Mouse (Mus musculus) erythroid progenitor cell, adult 5-6 weeks (primary cell): ENCODE data around the gene Depp1. TPM values are rescaled to one million over a fixed set of nuclear protein-coding genes. Genes with fewer than 3 reads are reported as not detected.
"Not testable (repeated sequence)": the region's sequence is repeated elsewhere in the genome, so short reads cannot be mapped to it uniquely, and the experiment has no call there.

Experiments
- ATAC-seq: replicated peaks from 2 replicates; pipeline ENCODE4 v1.8.0; 2016; ENCODE audit warnings: moderate number of reproducible peaks, mild to moderate bottlenecking, moderate TSS enrichment, inconsistent platforms; ENCODE audit not compliant: poor library complexity, low FRiP score, severe bottlenecking
- total RNA-seq, 2 experiments: library from RNA; stranded (forward) in 1 of 2; stranded (reverse) in 1 of 2; fragments of 150-400 nt in 1 of 2; fragments of 186-747, 209-891 nt in 1 of 2; gene quantifications; 2 replicates each; pipeline versions ENCODE4 v1.2.3 to v1.2.4; 2015 to 2017; ENCODE audit warnings: low replicate concordance in 2 of 2

The Depp1 gene
- total RNA-seq (2015; ENCODE audit: low replicate concordance) (not detected in 2 replicates), total RNA-seq (2017; ENCODE audit: low replicate concordance) (2.8 TPM in 1 of 2 replicates, not detected in the other)

GRCm38 (mm10) chr6:116650406-116650805 lies at the start of gene Depp1:
Gene Depp1 (plus strand): TSS chr6:116650609.
- ATAC-seq: no peak

GRCm38 (mm10) chr6:116600969-116601368 lies 49.4 kb upstream of the Depp1 start:
- ATAC-seq: not testable (repeated sequence)

- ATAC-seq: no peak
Observed at GRCm38 (mm10) chr6:116607230-116607629, 43.2 kb upstream of the Depp1 start.

- ATAC-seq: no peak
Observed at GRCm38 (mm10) chr6:116615719-116616118, 34.7 kb upstream of the Depp1 start.

- no peak for ATAC-seq
Observed at GRCm38 (mm10) chr6:116618073-116618472, 32.3 kb upstream of the Depp1 start.

- no peak for ATAC-seq
Observed at GRCm38 (mm10) chr6:116621318-116622023, 28.9 kb upstream of the Depp1 start.

- not testable (repeated sequence) for ATAC-seq
Observed at GRCm38 (mm10) chr6:116626417-116626816, 24.0 kb upstream of the Depp1 start.

- ATAC-seq: no peak
Observed at GRCm38 (mm10) chr6:116628095-116628494, 22.3 kb upstream of the Depp1 start.

GRCm38 (mm10) chr6:116628539-116629171 lies 21.8 kb upstream of the Depp1 start, which contains the start of gene Zfp422:
Gene Zfp422 (minus strand): TSS chr6:116628999.
- ATAC-seq: 0 out of 2 replicates have a peak, but pooled peaks have one; percentile 21

- ATAC-seq: no peak
Observed at GRCm38 (mm10) chr6:116629766-116630165, 20.6 kb upstream of the Depp1 start.

GRCm38 (mm10) chr6:116632129-116632528 lies 18.3 kb upstream of the Depp1 start:
- ATAC-seq: no peak

GRCm38 (mm10) chr6:116633741-116634695 lies 16.4 kb upstream of the Depp1 start:
- no peak for ATAC-seq

GRCm38 (mm10) chr6:116635251-116636180 lies 14.9 kb upstream of the Depp1 start:
- no peak for ATAC-seq

- ATAC-seq: no peak
Observed at GRCm38 (mm10) chr6:116636581-116637235, 13.7 kb upstream of the Depp1 start.

GRCm38 (mm10) chr6:116637496-116637895 lies 12.9 kb upstream of the Depp1 start:
- ATAC-seq: no peak

- no peak for ATAC-seq
Observed at GRCm38 (mm10) chr6:116638871-116639270, 11.5 kb upstream of the Depp1 start.

- ATAC-seq: no peak
Observed at GRCm38 (mm10) chr6:116639663-116640062, 10.7 kb upstream of the Depp1 start.

GRCm38 (mm10) chr6:116642942-116643341 lies 7.5 kb upstream of the Depp1 start:
- ATAC-seq: no peak
